Mouse (Mus musculus) megakaryocyte, embryonic 14.5 days (primary cell): ENCODE data around the gene Rtn4.

Experiments used
- FLI1 ChIP-seq: IDR thresholded peaks from 2 replicates; pipeline ENCODE4 v1.6.1; 2012; ENCODE audit warnings: low read length, inconsistent platforms, mixed read lengths
- GATA1 ChIP-seq: IDR thresholded peaks from 3 replicates; pipeline ENCODE4 v1.6.1; 2012; ENCODE audit warnings: mixed read lengths, low read length, inconsistent platforms, borderline replicate concordance

DNA sequence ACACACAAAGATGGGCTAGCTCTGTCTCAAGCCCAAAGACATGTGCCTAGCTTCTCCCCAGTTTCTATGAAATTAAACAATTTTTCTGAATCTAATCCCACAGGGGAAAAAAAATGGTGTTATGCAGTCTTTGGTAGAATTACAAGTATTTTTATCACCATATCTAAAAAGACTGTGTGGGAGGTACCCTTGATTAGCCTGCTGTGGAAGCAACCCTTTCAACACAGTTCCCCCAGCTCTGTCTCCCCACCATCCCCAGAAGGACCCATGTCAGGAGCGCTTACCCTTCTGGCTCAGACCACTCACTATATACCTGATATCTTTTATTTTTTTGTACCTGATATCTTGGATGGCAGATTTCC, 56.7 kb downstream of the Rtn4 start:
- TF ChIP-seq GATA1 (no peak), FLI1 (no peak)
